In genomic region chr1:131083122-131083521, GRCm38 (mm10) we compare ENCODE assay signal across 14 mouse cellular contexts. TPM values are rescaled to one million over a fixed set of nuclear protein-coding genes. Genes with fewer than 3 reads are reported as not detected.
DNase-seq lines count a peak whose midpoint lies in the region; ATAC-seq and TF ChIP-seq lines count a peak whose summit lies in the region.
"Had no signal": no experiment of that assay in that cellular context is flagged by ENCODE, and none has a peak within 500 bp of the region (broad histone marks: within the 10 kb centered on the region; RNA-seq: fewer than 3 reads in every experiment).

No protein-coding gene starts in this region.

- H3K4me2 ChIP-seq in heart, embryonic 15.5 days: 0 out of 2 replicates have a peak overlapping the region, but pooled peaks have one; percentile 43
- peak overlapping the region; percentile 55 for H3K4me2 ChIP-seq in liver, postnatal 0 days (ENCODE audit: low read depth, low read length)
- H3K4me2 ChIP-seq: embryonic facial prominence, embryonic 15.5 days had no signal

- TF ChIP-seq EP300 in liver, postnatal 0 days (IDR thresholded peaks at IDR 0.05; ENCODE audit: low read depth): no peak

- H3K4me3 ChIP-seq in heart, embryonic 15.5 days: no peak overlapping the region
- H3K4me3 ChIP-seq in embryonic fibroblast, embryonic 13.5 days (ENCODE audit: insufficient read depth, low read length): no peak overlapping the region
- 0 out of 2 replicates have a peak overlapping the region, but pooled peaks have one; percentile 4 for H3K4me3 ChIP-seq in liver, postnatal 0 days (ENCODE audit: low read depth, low read length)
- no peak overlapping the region for H3K4me3 ChIP-seq in embryonic facial prominence, embryonic 10.5 days
- H3K4me3 ChIP-seq: embryonic facial prominence, embryonic 15.5 days; myocyte had no signal

- no peak for DNase-seq in heart, postnatal 25 days (ENCODE audit: low spot score)
- peak; percentile 8 for DNase-seq in kidney, postnatal 10 days
- no peak for DNase-seq in kidney, adult 18-20 months
- DNase-seq in liver, postnatal 0 days: no peak
- no peak for DNase-seq in left cerebral cortex, adult 11 months (ENCODE audit: low spot score)
- DNase-seq in embryonic facial prominence, embryonic 10.5 days (ENCODE audit: low spot score): no peak
- DNase-seq: cerebellum, postnatal 25 days; forebrain, postnatal 0 days; gastrocnemius, postnatal 36 days; left cerebral cortex, postnatal 4 days had no signal

- H3K4me1 ChIP-seq in heart, embryonic 15.5 days (replicated peaks): peaks cover 100% of the 10 kb centered on the region
- H3K4me1 ChIP-seq in embryonic fibroblast, embryonic 13.5 days (ENCODE audit: control insufficient read depth, insufficient read depth, low read length): peaks cover 56% of the 10 kb centered on the region
- H3K4me1 ChIP-seq in liver, postnatal 0 days (ENCODE audit: insufficient read depth): peaks cover 86% of the 10 kb centered on the region
- peaks cover 94% of the 10 kb centered on the region for H3K4me1 ChIP-seq in embryonic facial prominence, embryonic 10.5 days

- no peak for ATAC-seq in heart, embryonic 15.5 days (replicated peaks; ENCODE audit: insufficient number of reproducible peaks, insufficient read depth, low FRiP score, low read depth)
- ATAC-seq in liver, postnatal 0 days: no peak
- ATAC-seq: forebrain, postnatal 0 days had no signal

- H3K9ac ChIP-seq in heart, embryonic 15.5 days: no peak overlapping the region; the same call in 1 of the 2 replicates
- H3K9ac ChIP-seq in liver, postnatal 0 days (replicated peaks): peak overlapping the region; percentile 39; the same call in 1 of the 2 replicates
- H3K9ac ChIP-seq: embryonic facial prominence, embryonic 15.5 days; forebrain, postnatal 0 days had no signal

- no peak for TF ChIP-seq POLR2A in embryonic fibroblast, embryonic 13.5 days (IDR thresholded peaks at IDR 0.05; ENCODE audit: low read depth, low read length)

- TF ChIP-seq CTCF in embryonic fibroblast, embryonic 13.5 days (IDR thresholded peaks at IDR 0.05; ENCODE audit: borderline replicate concordance, insufficient read depth, low read length): no peak
- no peak for TF ChIP-seq CTCF in liver, postnatal 0 days (IDR thresholded peaks at IDR 0.05; ENCODE audit: low read depth)

- H3K27ac ChIP-seq in heart, embryonic 15.5 days: peak overlapping the region; percentile 77
- peak overlapping the region; percentile 97 for H3K27ac ChIP-seq in embryonic fibroblast, embryonic 13.5 days (ENCODE audit: insufficient read depth, low read length)
- peak overlapping the region; percentile 97 for H3K27ac ChIP-seq in liver, postnatal 0 days (ENCODE audit: low read depth)
- no peak overlapping the region for H3K27ac ChIP-seq in embryonic facial prominence, embryonic 10.5 days (replicated peaks)
- H3K27ac ChIP-seq: embryonic facial prominence, embryonic 15.5 days had no signal

- H3K36me3 ChIP-seq in heart, embryonic 15.5 days: no peaks in the 10 kb centered on the region
- no peaks in the 10 kb centered on the region for H3K36me3 ChIP-seq in liver, postnatal 0 days (replicated peaks; ENCODE audit: insufficient read depth, low read length)
- H3K36me3 ChIP-seq in embryonic facial prominence, embryonic 10.5 days (replicated peaks): no peaks in the 10 kb centered on the region; the same call in 1 of the 2 replicates
- H3K36me3 ChIP-seq: embryonic facial prominence, embryonic 15.5 days had no signal

- H3K9me3 ChIP-seq in heart, embryonic 15.5 days (replicated peaks): no peaks in the 10 kb centered on the region
- H3K9me3 ChIP-seq in liver, postnatal 0 days (ENCODE audit: low read length): no peaks in the 10 kb centered on the region
- no peaks in the 10 kb centered on the region for H3K9me3 ChIP-seq in embryonic facial prominence, embryonic 10.5 days
- H3K9me3 ChIP-seq: embryonic facial prominence, embryonic 15.5 days had no signal

- H3K27me3 ChIP-seq in heart, embryonic 15.5 days: no peaks in the 10 kb centered on the region
- H3K27me3 ChIP-seq in liver, postnatal 0 days (ENCODE audit: insufficient read depth, low read length): no peaks in the 10 kb centered on the region
- H3K27me3 ChIP-seq in embryonic facial prominence, embryonic 10.5 days (replicated peaks; ENCODE audit: low read depth, poor library complexity, severe bottlenecking): no peaks in the 10 kb centered on the region
- H3K27me3 ChIP-seq: embryonic facial prominence, embryonic 15.5 days had no signal

- intact Hi-C loops in heart, postnatal 25 days (cut with DNase I): no loop called here

- WGBS in heart, embryonic 15.5 days: 38% methylated on average over 5 of the region's 5 CpGs
- 35% methylated on average over 5 of the region's 5 CpGs for WGBS in liver, postnatal 0 days (ENCODE audit: insufficient replicate concordance)
- WGBS in embryonic facial prominence, embryonic 10.5 days: 63% methylated on average over 5 of the region's 5 CpGs

RNA-seq across cellular contexts. Expression of gene Mapkapk2, which starts 14.5 kb away (rescaled TPM):
- polyA plus RNA-seq in heart, embryonic 15.5 days (2015; fragmentation: Nextera tagmentation; extraction: Ambion mirVana): 57.5 and 69.4 TPM in 2 replicates
- total RNA-seq in heart, postnatal 25 days (2021): 100 to 1,000 TPM; 264 to 283 TPM
- polyA plus RNA-seq in embryonic fibroblast, embryonic 13.5 days (2011; ENCODE audit: insufficient read length, low read depth, missing spikeins): 111 and 124 TPM in 2 replicates
- polyA plus RNA-seq in liver, postnatal 0 days (2015; fragmentation: Nextera tagmentation; extraction: Ambion mirVana): 18.3 and 19.6 TPM in 2 replicates
- 44.4 and 45.4 TPM in 2 replicates for polyA plus RNA-seq in embryonic facial prominence, embryonic 10.5 days (2016; fragmentation: Nextera tagmentation; extraction: Ambion mirVana)

RNA-seq across cellular contexts. Expression of gene Dyrk3, which starts 55.0 kb away (rescaled TPM):
- 1.7 and 2.5 TPM in 2 replicates for polyA plus RNA-seq in heart, embryonic 15.5 days (2015; fragmentation: Nextera tagmentation; extraction: Ambion mirVana)
- under 1 TPM; 0.25 to 0.29 TPM for total RNA-seq in heart, postnatal 25 days (2021)
- 4.5 TPM in 2 replicates for polyA plus RNA-seq in embryonic fibroblast, embryonic 13.5 days (2011; ENCODE audit: insufficient read length, low read depth, missing spikeins)
- 9.5 and 10.3 TPM in 2 replicates for polyA plus RNA-seq in liver, postnatal 0 days (2015; fragmentation: Nextera tagmentation; extraction: Ambion mirVana)
- polyA plus RNA-seq in embryonic facial prominence, embryonic 10.5 days (2016; fragmentation: Nextera tagmentation; extraction: Ambion mirVana): 8.7 and 9.7 TPM in 2 replicates
- total RNA-seq: gastrocnemius, postnatal 36 days had no signal
